Mouse (Mus musculus): Measurements from ENCODE around the gene Phactr3. TPM values are rescaled to one million over a fixed set of nuclear protein-coding genes. Genes with fewer than 3 reads are reported as not detected.

Phactr3 gene
- polyA plus RNA-seq, 1 experiment from 2014 or later = 6.5 TPM

DNA sequence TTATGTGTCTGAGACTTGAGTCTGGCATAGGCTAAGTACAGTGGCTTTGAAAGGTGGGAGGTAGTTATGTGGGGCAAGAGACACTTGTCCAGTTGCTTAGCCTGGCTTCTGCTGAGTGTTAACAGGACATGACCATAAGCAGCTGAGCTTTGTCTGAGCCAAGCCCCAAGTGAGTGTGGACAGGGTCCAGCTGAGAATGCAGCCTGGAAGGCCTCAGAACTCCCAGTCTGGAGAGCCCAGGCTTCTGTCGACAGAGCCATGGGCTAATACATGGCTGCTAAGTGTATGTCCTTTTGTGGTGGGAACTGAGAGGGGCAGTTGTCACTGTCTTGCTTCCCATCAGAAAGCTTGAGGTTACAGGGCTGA is 37.1 kb downstream of the Phactr3 start:
- Histone ChIP-seq H3K36me3 (no peaks in the 10 kb centered on the region), H3K9ac (no peak overlapping the region), H3K27ac (no peak overlapping the region), H3K9me3 (replicated peaks) (no peaks in the 10 kb centered on the region), H3K4me3 (no peak overlapping the region), H3K4me1 (replicated peaks) (peaks cover 15% of the 10 kb centered on the region), H3K27me3 (peaks cover 16% of the 10 kb centered on the region), H3K4me2 (no peak overlapping the region)
- ATAC-seq (replicated peaks; ENCODE audit: insufficient number of reproducible peaks, insufficient read depth, low FRiP score, low read depth) = peak; percentile 70
- 16% methylated on average over 1 of the region's 1 CpGs for WGBS

DNA sequence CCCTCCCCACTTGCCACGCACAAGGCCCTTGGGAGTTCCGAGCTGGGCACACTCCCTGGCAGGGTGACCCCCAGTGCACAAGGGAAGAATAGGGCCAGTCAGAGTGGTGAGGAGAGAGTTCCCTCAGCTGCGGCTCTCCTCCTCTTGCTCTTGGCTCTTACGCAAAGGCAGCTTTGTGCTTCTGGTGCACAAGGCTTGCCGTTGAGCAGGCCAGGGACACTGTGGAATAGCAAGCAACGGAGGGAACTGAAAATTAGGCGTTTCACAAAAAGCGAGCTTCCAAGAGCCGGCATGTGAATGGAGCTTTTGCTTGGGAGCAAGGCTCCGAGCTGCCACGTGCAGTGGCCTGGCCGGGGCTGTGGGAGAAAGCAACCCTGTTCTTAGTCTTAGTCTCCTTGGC is 40.2 kb downstream of the Phactr3 start:
- Histone ChIP-seq H3K4me2 (no peak overlapping the region), H3K4me3 (no peak overlapping the region), H3K9me3 (replicated peaks) (no peaks in the 10 kb centered on the region), H3K36me3 (no peaks in the 10 kb centered on the region), H3K27ac (no peak overlapping the region), H3K27me3 (peaks cover 16% of the 10 kb centered on the region), H3K9ac (no peak overlapping the region), H3K4me1 (replicated peaks) (peaks cover 15% of the 10 kb centered on the region)
- 85% methylated on average over 12 of the region's 12 CpGs for WGBS
- ATAC-seq (replicated peaks; ENCODE audit: insufficient number of reproducible peaks, insufficient read depth, low FRiP score, low read depth) = no peak

DNA sequence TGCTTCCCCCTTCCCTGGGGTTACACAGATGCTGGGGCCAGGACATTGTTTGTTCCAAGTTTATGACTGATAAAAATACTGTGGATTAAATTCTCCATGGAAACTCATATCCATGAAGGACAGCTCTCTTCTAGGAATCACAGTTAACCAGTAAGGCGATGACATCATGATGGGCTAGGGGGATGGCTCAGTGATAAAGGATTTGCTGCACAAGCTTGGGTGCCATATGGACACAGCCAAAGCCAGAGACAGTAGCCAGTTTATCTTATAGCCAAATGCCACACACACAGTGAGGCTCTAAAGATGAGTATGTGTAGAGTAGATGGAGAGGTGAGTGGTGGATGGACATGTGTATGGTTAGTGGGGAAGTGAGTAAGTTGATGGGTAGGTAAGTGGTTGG is 45.2 kb downstream of the Phactr3 start:
- 86% methylated on average over 1 of the region's 1 CpGs for WGBS
- no peak overlapping the region for H3K4me3 ChIP-seq
- ATAC-seq (replicated peaks; ENCODE audit: insufficient number of reproducible peaks, insufficient read depth, low FRiP score, low read depth) = no peak
- no peaks in the 10 kb centered on the region for H3K9me3 ChIP-seq (replicated peaks)
- H3K9ac ChIP-seq = no peak overlapping the region
- no peaks in the 10 kb centered on the region for H3K36me3 ChIP-seq
- H3K4me2 ChIP-seq = no peak overlapping the region
- H3K27ac ChIP-seq = no peak overlapping the region
- no peaks in the 10 kb centered on the region for H3K4me1 ChIP-seq (replicated peaks)
- H3K27me3 ChIP-seq = peaks cover 8% of the 10 kb centered on the region

DNA sequence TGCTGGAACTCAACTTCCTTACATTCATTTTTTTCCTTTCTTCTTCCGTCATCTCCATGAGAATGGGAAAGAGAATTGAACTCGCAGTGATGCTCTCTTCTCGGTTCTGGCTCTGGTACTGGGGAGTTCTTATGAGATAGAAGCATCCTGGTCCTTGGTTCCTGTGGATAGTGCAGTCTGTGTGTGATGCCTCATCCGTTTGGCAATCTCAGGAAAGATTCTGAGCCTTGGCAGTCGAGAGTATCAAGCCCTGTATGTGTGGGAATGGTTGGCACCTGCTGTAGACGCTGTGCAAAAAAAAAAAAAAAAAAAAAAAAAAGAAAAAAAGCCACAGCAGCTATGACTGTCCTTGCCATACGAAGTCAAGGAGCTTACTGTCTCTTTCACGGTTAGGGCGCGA is 47.2 kb downstream of the Phactr3 start:
- Histone ChIP-seq H3K27me3 (peaks cover 3% of the 10 kb centered on the region; the same call in 1 of the 2 replicates), H3K4me2 (no peak overlapping the region), H3K4me3 (no peak overlapping the region), H3K9me3 (replicated peaks) (no peaks in the 10 kb centered on the region), H3K9ac (no peak overlapping the region), H3K4me1 (replicated peaks) (no peaks in the 10 kb centered on the region), H3K27ac (no peak overlapping the region), H3K36me3 (no peaks in the 10 kb centered on the region)
- ATAC-seq (replicated peaks; ENCODE audit: insufficient number of reproducible peaks, insufficient read depth, low FRiP score, low read depth) = no peak
- WGBS = 71% methylated on average over 10 of the region's 10 CpGs

DNA sequence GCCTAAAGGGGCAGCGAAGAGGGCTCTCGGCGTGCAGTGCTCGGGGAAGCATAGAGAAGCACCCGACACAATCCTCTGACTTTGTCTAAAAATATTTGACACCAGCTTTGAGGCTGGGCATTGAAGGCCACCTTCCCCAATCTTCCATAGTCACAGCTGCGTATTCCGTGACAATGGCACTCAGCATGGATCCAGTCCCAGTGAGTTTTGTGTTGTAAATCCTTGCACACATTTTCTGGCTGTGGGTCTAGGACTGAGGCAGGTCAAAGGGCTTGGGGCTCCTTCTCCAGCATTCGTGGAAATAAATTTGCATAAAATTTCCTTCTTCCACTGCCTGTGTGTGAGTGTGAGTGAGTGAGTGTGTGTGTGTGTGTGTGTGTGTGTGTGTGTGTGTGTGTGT is 51.2 kb downstream of the Phactr3 start:
- Histone ChIP-seq H3K4me3 (no peak overlapping the region), H3K36me3 (no peaks in the 10 kb centered on the region), H3K4me1 (replicated peaks) (no peaks in the 10 kb centered on the region), H3K9me3 (replicated peaks) (no peaks in the 10 kb centered on the region), H3K9ac (no peak overlapping the region), H3K27me3 (no peaks in the 10 kb centered on the region; the same call in 1 of the 2 replicates), H3K4me2 (no peak overlapping the region), H3K27ac (no peak overlapping the region)
- 83% methylated on average over 8 of the region's 8 CpGs for WGBS
- ATAC-seq (replicated peaks; ENCODE audit: insufficient number of reproducible peaks, insufficient read depth, low FRiP score, low read depth) = no peak

DNA sequence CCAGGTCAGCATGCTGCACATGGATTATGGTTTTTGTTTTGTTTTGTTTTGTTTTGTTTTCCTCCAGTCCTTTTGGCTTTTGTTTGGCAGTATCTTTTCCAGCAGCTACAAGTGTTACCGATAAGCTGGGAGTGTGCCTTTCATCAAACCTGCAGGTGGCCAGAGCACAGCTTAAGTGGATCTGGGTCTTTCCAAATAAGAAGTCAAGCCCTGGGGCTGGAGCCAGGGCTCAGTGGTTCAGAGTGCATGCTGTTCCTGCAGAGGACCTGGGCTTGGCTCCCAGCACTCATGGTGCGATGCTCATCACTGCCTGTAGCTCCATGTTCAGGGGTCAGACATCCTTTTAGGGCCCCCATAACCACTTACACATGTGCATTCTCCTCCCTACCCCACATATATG is 55.2 kb downstream of the Phactr3 start:
- no peak overlapping the region for H3K9ac ChIP-seq

DNA sequence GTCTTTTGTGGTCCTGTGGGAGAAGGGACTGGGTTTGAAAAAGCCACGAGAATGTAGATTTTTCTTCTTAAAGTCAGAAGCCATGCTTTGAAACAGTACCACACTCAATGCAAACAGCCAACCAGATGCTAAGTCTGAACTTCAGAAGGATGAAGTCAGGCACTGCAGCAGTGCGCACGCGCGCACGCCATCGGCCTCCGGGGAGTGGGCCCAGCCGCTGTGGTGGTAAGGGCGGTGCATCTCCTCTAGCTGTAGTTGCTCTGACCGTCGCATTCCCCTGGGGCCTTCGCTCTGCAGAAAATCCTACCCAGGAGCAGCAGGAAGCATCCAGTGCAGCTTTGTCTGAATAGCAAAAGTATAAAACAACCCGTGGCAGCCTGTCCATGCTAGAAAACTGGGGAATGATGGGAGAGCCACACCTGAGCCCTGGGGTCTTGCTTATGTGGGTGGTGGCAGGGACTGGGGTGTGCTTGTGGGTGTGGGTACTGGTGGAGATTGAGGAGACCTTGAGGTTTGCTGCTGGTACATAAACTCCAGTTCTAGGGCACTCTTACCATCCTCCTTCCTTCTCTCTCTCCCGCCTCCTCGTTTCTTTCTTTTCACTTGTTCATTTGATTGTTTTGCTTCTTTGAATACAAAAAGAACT is 56.6 kb downstream of the Phactr3 start:
- Histone ChIP-seq H3K4me3 (no peak overlapping the region), H3K9me3 (replicated peaks) (no peaks in the 10 kb centered on the region), H3K27ac (no peak overlapping the region), H3K9ac (no peak overlapping the region), H3K4me2 (no peak overlapping the region), H3K4me1 (replicated peaks) (no peaks in the 10 kb centered on the region), H3K27me3 (no peaks in the 10 kb centered on the region; the same call in 1 of the 2 replicates), H3K36me3 (no peaks in the 10 kb centered on the region)
- 40% methylated on average over 16 of the region's 16 CpGs for WGBS
- ATAC-seq (replicated peaks; ENCODE audit: insufficient number of reproducible peaks, insufficient read depth, low FRiP score, low read depth) = no peak; the same call in 1 of the 2 replicates

More for the DNA sequence above, 55.2 kb downstream of the Phactr3 start:
- no peaks in the 10 kb centered on the region for H3K9me3 ChIP-seq (replicated peaks)
- H3K4me3 ChIP-seq = no peak overlapping the region
- H3K27me3 ChIP-seq = no peaks in the 10 kb centered on the region; the same call in 1 of the 2 replicates
- ATAC-seq (replicated peaks; ENCODE audit: insufficient number of reproducible peaks, insufficient read depth, low FRiP score, low read depth) = no peak
- H3K27ac ChIP-seq = no peak overlapping the region
- H3K4me2 ChIP-seq = no peak overlapping the region
- no peaks in the 10 kb centered on the region for H3K4me1 ChIP-seq (replicated peaks)
- 51% methylated on average over 2 of the region's 2 CpGs for WGBS
- H3K36me3 ChIP-seq = no peaks in the 10 kb centered on the region

DNA sequence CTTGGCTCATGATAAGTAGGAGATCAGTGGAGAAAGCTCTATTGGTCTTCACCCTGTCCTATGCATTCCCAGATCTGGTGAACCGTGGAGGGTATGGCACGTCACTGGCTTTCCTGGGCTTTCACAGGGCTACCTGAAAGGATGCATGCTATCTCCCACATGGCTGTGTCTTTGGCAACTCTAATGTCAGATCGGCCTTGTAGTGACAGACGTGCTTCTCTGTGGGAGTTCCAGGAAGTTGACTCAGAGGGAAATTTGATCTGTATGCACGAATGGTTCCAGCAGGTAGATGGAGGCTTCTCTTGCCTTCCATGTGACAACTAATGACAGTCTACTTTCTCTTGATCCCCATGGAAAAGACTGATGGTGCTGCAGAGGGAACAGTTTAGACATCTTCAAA is 65.5 kb downstream of the Phactr3 start:
- Histone ChIP-seq H3K36me3 (no peaks in the 10 kb centered on the region), H3K9me3 (replicated peaks) (no peaks in the 10 kb centered on the region), H3K4me2 (no peak overlapping the region), H3K4me3 (no peak overlapping the region), H3K27me3 (no peaks in the 10 kb centered on the region), H3K4me1 (replicated peaks) (no peaks in the 10 kb centered on the region), H3K27ac (no peak overlapping the region), H3K9ac (no peak overlapping the region)
- 66% methylated on average over 5 of the region's 5 CpGs for WGBS
- no peak for ATAC-seq (replicated peaks; ENCODE audit: insufficient number of reproducible peaks, insufficient read depth, low FRiP score, low read depth)

DNA sequence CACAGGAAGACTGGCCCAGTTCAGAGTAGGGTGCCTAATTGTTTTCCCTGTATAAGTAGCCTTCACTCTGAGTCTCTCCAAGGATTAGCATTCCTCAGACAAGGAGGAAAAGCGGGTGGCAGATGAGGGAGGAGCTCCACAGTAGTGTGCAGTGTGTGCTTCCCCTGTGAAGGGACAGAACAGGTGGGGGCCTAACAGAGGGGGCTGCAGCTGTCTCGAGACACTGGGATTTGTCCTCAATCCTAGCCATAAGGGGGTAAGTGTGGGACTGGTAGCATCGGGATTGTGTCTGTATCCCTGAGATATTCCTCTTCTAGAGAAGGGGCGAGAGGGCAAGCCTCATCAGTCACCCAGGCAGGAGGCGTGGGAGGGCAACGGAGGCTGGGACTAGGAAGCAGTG is 66.1 kb downstream of the Phactr3 start:
- Histone ChIP-seq H3K9me3 (replicated peaks) (no peaks in the 10 kb centered on the region), H3K27me3 (no peaks in the 10 kb centered on the region), H3K27ac (no peak overlapping the region), H3K4me3 (no peak overlapping the region), H3K9ac (no peak overlapping the region), H3K36me3 (no peaks in the 10 kb centered on the region), H3K4me2 (no peak overlapping the region), H3K4me1 (replicated peaks) (no peaks in the 10 kb centered on the region)
- ATAC-seq (replicated peaks; ENCODE audit: insufficient number of reproducible peaks, insufficient read depth, low FRiP score, low read depth) = no peak
- WGBS = 55% methylated on average over 6 of the region's 6 CpGs

DNA sequence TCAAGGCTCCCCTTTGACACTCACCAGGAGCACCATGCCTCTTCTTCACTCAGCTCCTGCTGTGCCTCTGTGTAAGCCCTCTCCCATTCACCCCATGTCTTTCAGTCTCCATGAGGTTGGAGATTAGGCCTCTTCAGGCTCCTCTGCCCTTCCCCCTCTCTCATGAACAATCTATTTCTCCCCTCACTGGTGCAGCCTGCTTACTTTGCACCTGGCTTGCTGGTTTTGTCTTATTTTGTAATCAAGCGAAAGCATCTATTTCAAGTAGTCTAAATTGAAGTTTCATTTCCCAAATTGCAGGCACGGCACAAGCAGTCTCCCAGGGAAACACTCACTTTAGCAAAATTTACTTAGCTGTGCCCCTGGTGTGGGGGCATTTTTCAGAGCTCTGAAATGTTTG is 70.2 kb downstream of the Phactr3 start:
- 0 out of 2 replicates have a peak, but pooled peaks cover 2% of the 10 kb centered on the region for H3K4me1 ChIP-seq (replicated peaks)
- 74% methylated on average over 2 of the region's 2 CpGs for WGBS
- H3K9me3 ChIP-seq (replicated peaks) = no peaks in the 10 kb centered on the region
- no peak overlapping the region for H3K4me2 ChIP-seq
- H3K9ac ChIP-seq = no peak overlapping the region
- H3K27ac ChIP-seq = no peak overlapping the region
- no peak for ATAC-seq (replicated peaks; ENCODE audit: insufficient number of reproducible peaks, insufficient read depth, low FRiP score, low read depth)
- H3K4me3 ChIP-seq = no peak overlapping the region
- H3K36me3 ChIP-seq = no peaks in the 10 kb centered on the region
- no peaks in the 10 kb centered on the region for H3K27me3 ChIP-seq

DNA sequence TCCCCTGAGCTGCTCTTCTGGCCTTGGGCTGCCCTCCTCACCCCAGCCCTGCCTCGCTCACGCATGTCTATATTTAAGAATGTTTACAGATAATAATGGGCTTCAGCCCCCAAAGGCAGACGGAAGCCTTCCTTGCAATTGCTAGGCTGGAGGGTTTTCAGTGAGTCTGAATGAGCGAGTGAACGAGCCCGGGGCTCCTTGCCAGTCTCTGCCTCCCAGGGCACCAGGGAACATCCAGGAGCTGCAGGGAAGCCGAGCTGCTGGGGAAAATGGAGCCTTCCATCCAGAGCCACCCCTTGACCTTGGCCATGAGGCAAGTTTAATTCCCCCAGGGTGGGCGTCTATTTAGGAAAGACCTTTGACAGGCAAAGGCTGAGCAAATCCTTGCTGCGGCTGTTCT is 74.1 kb downstream of the Phactr3 start:
- no peak for ATAC-seq (replicated peaks; ENCODE audit: insufficient number of reproducible peaks, insufficient read depth, low FRiP score, low read depth)
- H3K4me2 ChIP-seq = no peak overlapping the region
- H3K27ac ChIP-seq = no peak overlapping the region
- H3K4me1 ChIP-seq (replicated peaks) = peaks cover 7% of the 10 kb centered on the region
- H3K36me3 ChIP-seq = no peaks in the 10 kb centered on the region
- no peaks in the 10 kb centered on the region for H3K27me3 ChIP-seq
- no peaks in the 10 kb centered on the region for H3K9me3 ChIP-seq (replicated peaks)
- no peak overlapping the region for H3K9ac ChIP-seq
- 54% methylated on average over 9 of the region's 9 CpGs for WGBS
- no peak overlapping the region for H3K4me3 ChIP-seq

DNA sequence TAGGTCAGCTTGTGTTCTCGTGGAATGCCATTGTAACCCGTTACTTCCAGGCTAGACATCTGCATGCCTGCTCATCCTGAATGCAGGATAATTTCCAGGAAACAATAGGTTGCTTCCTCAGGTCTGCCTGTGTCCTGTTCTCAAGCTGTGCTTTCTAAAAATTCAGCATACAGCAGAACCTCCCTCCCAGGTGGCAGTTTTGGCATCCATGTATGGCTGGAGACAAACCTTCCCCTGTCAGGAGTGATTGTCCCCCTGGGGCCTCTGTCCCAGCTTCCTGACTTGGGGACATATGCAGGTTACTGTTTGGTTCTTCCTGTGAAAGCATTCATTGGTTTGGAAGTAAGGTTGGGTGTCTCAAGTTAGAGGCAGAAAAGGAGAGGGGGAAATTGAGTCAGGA is 74.7 kb downstream of the Phactr3 start:
- no peak for ATAC-seq (replicated peaks; ENCODE audit: insufficient number of reproducible peaks, insufficient read depth, low FRiP score, low read depth)
- Histone ChIP-seq H3K36me3 (no peaks in the 10 kb centered on the region), H3K27me3 (no peaks in the 10 kb centered on the region), H3K4me1 (replicated peaks) (peaks cover 7% of the 10 kb centered on the region), H3K4me2 (no peak overlapping the region), H3K9ac (no peak overlapping the region), H3K4me3 (no peak overlapping the region), H3K9me3 (replicated peaks) (no peaks in the 10 kb centered on the region), H3K27ac (no peak overlapping the region)
- 61% methylated on average over 2 of the region's 2 CpGs for WGBS

Data from heart, embryonic 15.5 days (tissue).